Mouse (Mus musculus) heart, adult 8-10 months (tissue): ENCODE measurements around the gene Mas1. TPM values are rescaled to one million over a fixed set of nuclear protein-coding genes. Genes with fewer than 3 reads are reported as not detected.

Experiments
- DNase-seq: peaks from one replicate; pipeline ENCODE4 v3.0.0; 2022; ENCODE audit warnings: low spot score
- total RNA-seq, 4 experiments: library from RNA; stranded (reverse); gene quantifications; 2 replicates each; pipeline ENCODE4 v1.2.4; 2022

Mas1 gene
- total RNA-seq, 4 experiments from 2014 or later = 0.31 to 1.3 (median 0.96) TPM

DNA sequence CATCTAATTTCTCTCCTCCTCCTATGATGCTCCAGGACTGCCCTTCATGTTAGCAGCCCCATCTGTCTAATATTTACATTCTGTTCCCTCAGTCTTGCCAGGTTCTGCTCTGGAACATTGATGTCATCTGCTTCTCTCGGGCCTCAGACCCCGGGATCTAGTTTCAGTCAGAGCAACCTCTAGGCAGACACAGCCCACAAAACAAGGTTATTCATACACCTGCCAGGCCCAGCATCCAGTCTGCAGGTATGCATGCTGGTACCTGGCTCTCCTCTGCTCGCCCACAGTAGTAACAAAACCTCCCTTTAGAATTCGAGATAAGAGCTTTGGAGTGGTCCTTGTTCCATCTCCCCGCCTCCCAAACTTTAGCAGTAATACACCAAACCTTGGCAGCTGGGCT lies 37.6 kb downstream of the Mas1 start:
- DNase-seq = no peak

DNA sequence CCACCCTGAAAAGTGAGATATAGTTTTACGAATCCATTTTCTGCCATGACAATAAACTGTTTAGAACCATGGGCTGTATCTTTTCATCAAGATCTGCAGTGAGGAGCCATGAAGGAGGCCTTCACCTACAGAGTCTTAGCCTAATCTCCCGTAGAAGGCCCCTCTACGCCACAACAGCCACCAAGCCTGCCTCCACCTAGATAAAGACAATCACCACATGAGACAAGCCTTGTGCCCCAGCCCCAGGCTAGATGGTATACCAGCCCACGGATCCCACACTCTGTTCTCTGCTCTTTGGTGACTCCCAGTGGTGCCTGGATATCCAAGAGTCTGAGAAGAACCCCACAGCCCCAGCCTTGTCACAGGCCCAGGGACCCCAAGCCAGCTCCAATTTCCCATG lies 52.1 kb downstream of the Mas1 start:
- DNase-seq = no peak

GRCm38 (mm10) chr17:12814502-12814901 lies 53.4 kb downstream of the Mas1 start:
- no peak for DNase-seq

- no peak for DNase-seq
Observed at GRCm38 (mm10) chr17:12810973-12811303, 57.0 kb downstream of the Mas1 start.

GRCm38 (mm10) chr17:12810103-12810972 lies 57.6 kb downstream of the Mas1 start:
- DNase-seq = peak; percentile 88

GRCm38 (mm10) chr17:12808851-12809250 lies 59.1 kb downstream of the Mas1 start:
- DNase-seq = no peak

GRCm38 (mm10) chr17:12804584-12805445 lies 63.1 kb downstream of the Mas1 start:
- no peak for DNase-seq

GRCm38 (mm10) chr17:12801861-12802540 lies 65.9 kb downstream of the Mas1 start:
- no peak for DNase-seq

DNA sequence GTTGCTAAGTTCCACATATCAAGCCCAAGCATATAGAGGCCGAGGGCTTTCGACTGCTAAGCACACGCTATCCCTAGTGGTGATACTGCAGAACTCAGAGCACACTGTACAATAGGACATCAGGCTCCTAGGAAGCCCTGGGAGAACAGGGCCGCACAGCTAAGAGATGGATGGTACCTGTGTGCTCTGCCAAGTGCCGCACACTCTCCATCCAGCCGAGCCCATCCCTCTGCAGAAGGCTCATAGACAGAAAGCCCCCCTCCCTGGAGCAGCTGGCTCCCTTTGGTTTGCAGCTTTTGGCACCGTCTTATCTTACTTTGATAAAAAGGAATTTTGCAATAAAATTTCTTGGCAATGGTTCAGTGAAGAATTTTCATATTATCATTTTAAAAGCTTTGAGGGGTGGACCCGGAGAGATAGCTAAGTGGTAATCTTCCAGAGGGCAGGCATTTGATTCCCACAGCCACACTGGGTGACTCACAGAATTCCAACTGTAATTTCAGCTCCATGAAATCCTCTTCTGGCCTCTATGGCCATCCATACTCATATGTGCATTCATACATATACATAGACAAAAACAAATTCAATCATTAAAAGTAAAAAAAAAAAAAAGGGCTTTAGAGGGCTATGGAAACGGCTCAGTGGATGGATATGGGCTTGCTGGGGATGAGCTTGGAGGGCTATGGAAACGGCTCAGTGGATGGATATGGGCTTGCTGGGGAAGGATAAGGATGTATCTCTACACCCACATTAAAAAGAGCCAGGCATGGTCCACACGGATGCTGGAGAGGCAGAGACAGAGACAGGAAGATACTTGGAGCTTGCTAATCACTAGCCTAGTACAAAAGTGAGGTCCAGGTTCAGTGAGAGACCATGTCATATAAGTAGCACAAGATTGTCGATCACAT lies 68.3 kb downstream of the Mas1 start:
- peak; percentile 52 for DNase-seq

GRCm38 (mm10) chr17:12798571-12798970 lies 69.4 kb downstream of the Mas1 start:
- DNase-seq = no peak

DNA sequence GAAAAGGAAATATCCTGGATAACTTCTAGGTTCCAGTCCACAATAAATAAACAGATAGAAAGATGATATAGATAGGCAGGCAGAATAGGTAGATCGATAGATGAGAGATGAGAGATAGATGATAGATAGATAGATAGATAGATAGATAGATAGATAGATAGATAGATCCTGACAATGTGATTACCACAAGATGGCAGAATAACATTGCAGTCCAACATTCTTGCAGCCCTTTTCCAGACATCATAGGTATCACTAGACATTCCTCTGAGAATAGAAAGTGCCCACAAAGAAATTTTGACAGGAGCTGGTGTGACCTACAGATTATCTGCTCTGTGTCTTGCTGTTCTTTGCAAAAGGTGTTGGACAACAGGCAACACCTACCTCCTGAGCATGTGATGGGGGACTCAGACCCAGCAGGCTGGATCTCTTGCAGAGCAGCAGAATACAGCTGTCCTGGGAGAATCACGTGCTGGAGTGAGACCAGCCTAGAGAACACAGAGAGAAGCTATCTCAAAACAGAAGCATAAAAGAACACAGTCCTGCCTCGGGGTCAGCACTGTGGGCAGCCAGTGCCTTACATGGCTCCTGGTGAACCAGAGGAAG lies 70.4 kb downstream of the Mas1 start:
- no peak for DNase-seq

GRCm38 (mm10) chr17:12796633-12797032 lies 71.3 kb downstream of the Mas1 start:
- DNase-seq = no peak

GRCm38 (mm10) chr17:12793660-12794406 lies 74.1 kb downstream of the Mas1 start:
- DNase-seq = peak; percentile 92

DNA sequence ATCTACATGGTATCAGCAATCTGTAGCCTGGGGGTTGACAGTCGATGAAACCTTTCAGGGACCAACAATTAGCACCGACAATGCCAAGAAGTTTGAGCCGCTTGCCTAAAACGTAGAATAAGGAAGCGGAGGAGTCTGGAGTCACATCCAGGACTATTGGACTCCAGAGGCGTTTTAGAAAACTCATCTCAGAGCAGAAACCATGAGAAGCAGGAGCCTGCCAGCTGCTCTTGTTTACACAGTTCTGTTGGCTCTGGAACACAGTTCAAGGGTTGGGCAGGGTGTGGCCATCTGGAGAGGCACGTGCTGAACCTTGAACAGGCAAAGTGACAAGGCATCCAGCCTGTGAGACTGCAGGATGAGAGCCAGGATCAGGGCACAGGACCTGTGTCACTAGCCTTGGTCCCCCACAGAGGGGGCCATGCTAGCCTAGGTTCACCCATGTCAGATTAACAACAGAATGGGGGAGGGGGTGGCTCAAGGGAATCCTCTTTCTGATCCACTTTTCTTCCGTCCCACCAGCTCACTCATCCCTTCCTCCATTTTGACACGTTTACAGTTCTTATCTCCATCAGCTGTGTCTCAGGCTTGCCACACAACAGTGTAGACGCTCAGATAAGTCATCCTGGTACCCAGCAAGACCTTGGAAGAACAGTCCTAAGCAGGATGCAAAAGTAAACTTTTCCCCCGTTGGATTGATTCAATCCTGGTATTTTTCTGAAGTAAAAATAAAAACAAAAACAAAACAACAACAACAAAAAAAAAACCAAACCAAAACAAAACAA lies 75.3 kb downstream of the Mas1 start:
- DNase-seq = peak; percentile 87

DNA sequence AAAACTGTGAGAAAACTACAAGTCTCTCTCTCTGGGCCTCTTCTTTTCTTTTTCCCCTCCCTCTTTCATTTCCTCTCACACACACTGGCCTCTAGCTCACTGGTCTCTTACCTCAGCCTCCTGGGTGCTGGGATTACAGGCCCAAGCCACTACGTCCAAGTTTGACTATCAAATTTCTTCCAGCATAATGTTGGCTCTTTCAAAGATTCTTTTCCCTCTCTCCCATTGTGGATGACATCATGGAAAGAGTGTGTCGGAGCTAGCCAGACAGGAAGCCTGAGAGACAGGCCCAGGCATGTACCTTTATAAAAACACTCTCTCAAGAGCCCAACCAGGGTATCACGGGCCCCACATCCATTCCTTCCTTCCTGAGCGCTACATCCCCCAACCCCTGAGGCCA lies 76.5 kb downstream of the Mas1 start:
- peak; percentile 88 for DNase-seq

- no peak for DNase-seq
Observed at GRCm38 (mm10) chr17:12791079-12791406, 76.9 kb downstream of the Mas1 start.
